Mouse (Mus musculus) mouse trophoblast stem cell (cell line): Measurements from ENCODE around the gene Syne3.

Source experiments
- in situ Hi-C, 2 experiments: fragments of 300-500 bp; cut with MseI, MboI; formaldehyde crosslinking; loops; 2 replicates in 1 of 2; 3 replicates in 1 of 2; pipeline ENCODE4 v1.15.1; 2025

Syne3 gene

DNA sequence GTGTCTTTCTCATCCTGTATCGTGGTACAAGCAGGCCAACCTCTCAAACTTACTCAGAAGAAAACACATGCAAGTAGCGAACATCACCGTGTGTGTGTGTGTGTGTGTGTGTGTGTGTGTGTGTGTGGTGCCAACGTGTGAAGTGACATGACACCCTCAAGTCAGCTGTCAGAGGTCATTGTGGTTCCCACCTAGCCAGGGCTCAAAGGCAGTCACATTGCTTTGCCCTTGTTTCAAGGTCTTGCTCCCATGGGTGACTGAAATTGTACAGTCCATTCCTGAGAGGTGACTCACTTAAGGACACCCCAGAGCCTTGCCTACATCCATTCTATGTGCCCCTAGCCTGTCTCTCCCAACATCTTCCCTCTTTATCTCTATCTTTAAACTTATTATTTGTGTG lies 40.0 kb downstream of the Syne3 start:
- in situ Hi-C loops, result no loop called here

DNA sequence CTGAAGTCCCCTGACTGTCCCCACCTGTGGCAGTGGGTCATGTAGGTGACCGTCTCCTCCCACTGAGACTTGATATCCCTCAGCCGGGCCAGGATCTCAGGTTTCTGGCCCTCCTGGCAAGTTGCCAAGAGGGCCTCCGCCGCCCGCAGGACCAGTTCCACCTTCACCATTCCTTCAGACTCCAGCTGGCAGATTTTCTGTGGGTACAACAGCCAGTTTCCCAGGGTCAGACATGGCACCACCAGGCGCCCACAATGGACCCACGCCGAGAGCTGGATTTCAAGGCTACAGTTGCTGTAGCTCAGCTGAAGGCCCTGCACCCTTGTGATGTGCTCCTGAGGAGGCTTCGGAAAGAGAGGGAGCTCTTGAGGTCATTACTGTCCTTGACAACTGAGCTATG lies 40.4 kb downstream of the Syne3 start:
- in situ Hi-C loops, result no loop called here

DNA sequence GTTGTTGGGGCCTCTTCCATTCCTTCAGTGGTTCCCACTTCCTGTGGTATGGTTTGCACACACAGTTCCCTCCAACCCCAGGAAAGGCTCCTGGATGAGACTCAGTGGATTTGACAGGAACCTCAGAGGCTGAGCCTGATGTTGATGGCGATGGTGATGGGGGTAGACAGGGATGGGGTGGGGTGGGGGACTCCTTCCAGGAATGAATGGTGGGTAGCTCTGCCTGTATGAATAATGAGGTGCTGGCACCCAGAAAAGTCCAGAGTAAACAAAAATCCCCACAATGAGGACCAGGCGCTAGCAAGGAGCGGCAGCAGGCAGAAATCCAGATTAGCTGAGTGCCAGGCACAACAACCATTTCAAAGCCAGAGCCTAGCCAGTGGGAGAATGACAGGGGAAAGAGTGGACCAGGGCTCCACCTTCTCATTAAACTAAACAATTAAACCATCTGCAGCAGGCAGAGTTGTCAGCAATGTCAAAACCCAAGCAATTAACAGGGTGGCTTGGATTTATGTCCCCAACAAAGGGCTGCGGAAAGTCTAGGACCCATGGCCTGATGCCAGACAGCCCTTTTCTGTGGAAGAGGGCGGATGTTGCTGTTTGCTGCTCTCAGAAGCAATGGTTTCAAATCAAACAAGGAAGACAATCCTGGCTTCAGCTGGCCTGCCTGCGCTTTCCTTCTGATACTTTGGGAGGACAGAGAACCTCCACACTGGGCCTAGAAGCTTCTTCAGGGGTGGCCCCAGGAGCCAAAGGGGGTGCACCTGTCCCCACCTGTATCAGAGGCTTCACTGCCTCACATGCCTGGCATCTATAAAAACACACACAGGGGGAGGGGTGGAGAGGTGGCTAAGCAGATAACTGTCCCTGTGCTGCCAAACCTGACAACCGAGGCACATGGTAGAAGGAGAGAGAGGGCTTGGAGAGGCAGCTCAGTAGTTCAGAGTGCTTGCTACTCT lies 44.4 kb downstream of the Syne3 start:
- in situ Hi-C loops, result no loop called here

DNA sequence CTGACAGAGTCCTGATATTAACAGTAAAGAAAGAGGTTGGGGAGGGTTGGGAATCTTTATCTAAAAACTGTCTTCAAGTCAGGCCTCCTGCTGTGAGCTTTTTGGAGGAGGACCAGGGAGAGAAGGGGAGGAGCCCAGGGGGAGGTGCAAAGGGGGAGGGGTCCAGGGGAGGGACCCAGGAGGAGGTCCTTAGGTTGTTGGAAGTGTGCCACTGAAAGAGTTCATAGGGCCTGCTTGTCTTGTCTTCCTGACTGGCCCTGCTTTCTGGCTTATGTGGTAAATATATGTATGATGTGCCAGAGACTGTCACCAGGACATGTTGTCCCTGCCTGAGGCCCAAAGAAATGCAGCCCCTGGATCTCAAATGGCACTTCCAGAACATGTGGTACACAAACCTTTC lies 49.2 kb downstream of the Syne3 start:
- in situ Hi-C loops, result no loop called here

DNA sequence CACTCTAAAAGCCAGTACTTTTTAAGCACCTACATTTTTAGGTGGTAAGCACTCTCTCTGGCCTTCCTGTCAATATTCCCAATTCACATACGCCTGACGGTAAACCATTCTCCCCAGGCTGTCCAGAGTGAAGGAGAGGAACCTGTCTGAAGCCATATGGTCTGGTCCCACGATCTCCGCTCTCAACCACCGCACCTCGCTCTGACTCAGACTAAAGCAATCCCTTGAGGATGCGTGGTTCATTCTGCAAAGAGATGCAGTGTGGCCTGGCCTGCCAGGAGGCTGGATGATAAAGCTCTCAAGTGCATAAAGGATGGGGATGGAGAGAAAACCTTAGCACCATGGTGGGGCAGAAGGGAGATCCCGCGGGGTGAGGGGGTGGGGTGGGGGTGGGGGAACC lies 49.6 kb downstream of the Syne3 start:
- in situ Hi-C loops, result loop anchor here in 1 of 2 experiments (5.0 kb wide), 1 partner anchor 57 kb away; no protein-coding TSS in a partner anchor

- in situ Hi-C loops, result loop anchor here in 1 of 2 experiments (5.0 kb wide), 1 partner anchor 59 kb away; no protein-coding TSS in a partner anchor
These were observed 51.3 kb downstream of the Syne3 start for GRCm38 (mm10) chr12:104958263-104958662.

DNA sequence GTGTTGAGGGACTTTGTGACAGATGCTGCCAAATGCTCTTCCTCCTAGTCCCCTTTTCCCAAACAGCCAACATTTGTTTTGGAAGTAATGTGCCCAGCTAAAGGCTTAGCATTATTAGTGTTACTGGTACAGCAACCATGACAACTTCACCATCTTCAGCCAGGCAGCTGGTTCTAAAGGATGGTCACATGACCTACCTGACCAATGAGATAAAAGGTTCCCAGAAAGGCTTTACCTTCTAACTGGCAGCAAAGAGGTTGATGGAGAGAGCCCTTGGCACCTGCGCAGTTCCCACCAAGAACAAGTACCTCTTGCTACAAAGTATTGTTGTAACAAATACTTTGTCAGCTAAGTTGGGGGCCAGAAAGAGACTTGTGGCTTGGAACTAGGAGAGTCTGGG lies 52.4 kb downstream of the Syne3 start:
- in situ Hi-C loops, result loop anchor here in 1 of 2 experiments (5.0 kb wide), 1 partner anchor 60 kb away; no protein-coding TSS in a partner anchor

GRCm38 (mm10) chr12:104956406-104956805 lies 53.2 kb downstream of the Syne3 start:
- in situ Hi-C loops, result loop anchor here in 1 of 2 experiments (5.0 kb wide), 1 partner anchor 61 kb away; no protein-coding TSS in a partner anchor

DNA sequence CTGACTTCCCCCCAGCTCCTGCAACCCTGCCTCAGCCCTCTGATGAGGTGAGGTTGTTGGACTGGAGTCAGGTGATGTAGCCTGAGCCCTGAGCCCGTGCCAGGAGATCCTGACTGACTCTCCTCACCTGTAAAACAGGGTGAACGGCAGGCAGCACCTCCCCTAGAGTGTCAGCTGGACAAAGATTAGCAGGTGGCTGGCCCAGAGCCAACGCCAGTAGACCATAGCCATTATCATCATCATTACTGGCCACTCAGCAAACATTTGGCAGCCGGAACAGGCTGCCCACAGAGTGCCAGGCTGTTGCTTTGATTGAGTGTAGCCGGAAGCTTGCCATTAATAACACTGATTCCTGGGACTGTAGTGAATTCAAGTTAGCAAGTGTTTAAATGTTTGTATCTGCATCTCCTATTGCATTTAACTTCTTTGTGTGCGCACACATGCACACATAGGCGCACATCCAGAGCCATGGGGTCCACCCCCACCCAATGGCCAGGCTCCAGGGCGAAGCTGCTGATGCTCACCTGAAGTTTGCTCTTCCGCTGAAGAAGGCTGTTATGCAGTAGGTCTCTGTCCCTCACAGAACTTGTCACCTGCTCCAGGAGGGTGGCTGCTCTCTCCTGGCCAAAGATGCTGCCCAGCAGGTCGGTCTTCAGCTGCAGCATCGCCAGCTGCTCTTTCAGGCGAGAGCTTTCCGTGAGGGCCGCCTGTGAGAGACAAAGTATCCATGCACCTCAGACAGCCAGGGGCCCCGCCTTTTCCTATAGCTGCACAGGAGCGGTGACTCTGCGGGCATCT lies 54.4 kb downstream of the Syne3 start:
- in situ Hi-C loops, result loop anchor here in 1 of 2 experiments (5.0 kb wide), 1 partner anchor 62 kb away; no protein-coding TSS in a partner anchor

- in situ Hi-C loops, result loop anchor here in 1 of 2 experiments (5.0 kb wide), 1 partner anchor 73 kb away; no protein-coding TSS in a partner anchor
These were observed 55.7 kb downstream of the Syne3 start for GRCm38 (mm10) chr12:104953941-104954340.

DNA sequence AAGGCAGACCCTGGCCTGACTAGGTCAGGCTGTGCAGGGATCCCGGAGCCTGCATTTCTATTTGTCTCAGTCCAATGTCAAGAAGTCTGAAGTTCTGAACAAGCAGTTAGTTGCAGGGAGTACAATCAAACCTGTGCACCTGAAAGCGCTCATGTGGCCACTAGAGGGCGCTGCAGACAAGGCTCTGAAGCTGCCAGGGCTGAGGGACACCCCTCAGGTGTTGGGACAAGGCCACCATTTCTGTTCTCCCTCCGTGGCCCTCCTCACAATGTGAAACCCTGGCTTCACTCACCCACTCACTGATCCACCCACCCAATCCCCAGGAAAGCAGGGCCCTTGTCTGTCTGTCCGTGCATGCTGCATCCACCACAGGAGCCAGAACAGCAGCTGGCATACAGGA lies 57.2 kb downstream of the Syne3 start:
- in situ Hi-C loops, result loop anchor here in 1 of 2 experiments (5.0 kb wide), 1 partner anchor 75 kb away; no protein-coding TSS in a partner anchor

GRCm38 (mm10) chr12:104947911-104948310 lies 61.7 kb downstream of the Syne3 start:
- in situ Hi-C loops, result loop anchor here (25.0 kb wide), 2 partner anchors 211 to 486 kb away; partner anchors contain the start of gene Gsc (in 2 of the 2)

GRCm38 (mm10) chr12:104946231-104946630 lies 63.4 kb downstream of the Syne3 start:
- in situ Hi-C loops, result loop anchor here (25.0 kb wide), 2 partner anchors 209 to 484 kb away; partner anchors contain the start of gene Gsc (in 2 of the 2)

DNA sequence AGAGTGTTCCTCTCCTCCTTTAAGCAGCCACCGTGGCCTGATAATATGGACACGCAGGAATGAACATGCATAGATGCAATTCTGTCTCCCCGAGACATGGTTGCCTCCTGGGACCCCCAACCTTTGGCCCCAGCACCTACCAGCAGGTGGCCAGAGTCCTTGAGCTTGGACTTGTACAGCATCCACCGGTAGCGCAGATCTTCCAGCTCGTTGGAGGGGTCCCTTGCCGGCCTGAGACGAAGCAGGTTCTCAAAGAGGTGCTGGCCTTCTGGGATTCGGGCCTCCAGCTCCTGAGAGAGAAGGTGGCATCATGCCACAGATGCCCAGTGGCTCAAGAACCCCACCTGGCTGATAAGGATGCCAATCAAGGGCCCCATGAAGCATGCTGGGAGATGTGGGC lies 69.1 kb downstream of the Syne3 start:
- in situ Hi-C loops, result loop anchor here (25.0 kb wide), 2 partner anchors 203 to 478 kb away; partner anchors contain the start of gene Gsc (in 2 of the 2)

- in situ Hi-C loops, result loop anchor here (25.0 kb wide), 2 partner anchors 203 to 478 kb away; partner anchors contain the start of gene Gsc (in 2 of the 2)
These were observed 69.6 kb downstream of the Syne3 start for GRCm38 (mm10) chr12:104940027-104940386.

DNA sequence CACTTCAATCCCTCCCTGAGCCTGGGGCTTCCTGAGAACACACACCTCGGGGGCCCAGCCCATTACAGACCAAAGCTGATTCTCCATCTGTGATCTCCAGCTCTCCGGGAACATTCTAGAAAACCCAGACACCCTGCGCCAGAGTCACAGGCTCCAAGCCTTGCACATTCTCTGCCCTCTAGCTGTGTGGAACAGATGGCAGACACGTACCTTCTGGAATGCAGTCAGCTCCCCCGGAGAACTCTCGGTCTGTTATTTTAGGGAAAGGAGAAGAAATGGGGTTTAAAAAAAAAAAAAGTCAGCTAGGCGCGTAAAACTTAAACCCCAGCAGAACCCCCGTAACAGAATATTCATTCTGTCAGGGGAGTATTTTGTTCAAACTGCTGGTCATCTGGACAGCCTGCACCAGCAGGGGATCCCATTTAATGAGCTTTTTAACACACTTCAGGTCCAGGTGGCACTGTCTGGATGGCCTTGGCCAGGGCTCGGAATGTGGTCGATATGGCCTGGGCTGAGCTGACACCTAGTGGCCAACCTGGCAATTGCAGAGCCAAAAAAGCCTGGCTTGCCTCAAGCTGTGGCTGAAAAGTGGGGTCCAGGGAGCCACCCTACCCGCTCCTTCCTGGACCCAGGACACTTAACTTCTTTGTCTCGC lies 70.1 kb downstream of the Syne3 start:
- in situ Hi-C loops, result loop anchor here (25.0 kb wide), 2 partner anchors 202 to 477 kb away; partner anchors contain the start of gene Gsc (in 2 of the 2)

GRCm38 (mm10) chr12:104938935-104939334 lies 70.7 kb downstream of the Syne3 start:
- in situ Hi-C loops, result loop anchor here (25.0 kb wide), 2 partner anchors 202 to 477 kb away; partner anchors contain the start of gene Gsc (in 2 of the 2)

GRCm38 (mm10) chr12:104936223-104936622 lies 73.4 kb downstream of the Syne3 start:
- in situ Hi-C loops, result loop anchor here (25.0 kb wide), 2 partner anchors 199 to 474 kb away; partner anchors contain the start of gene Gsc (in 2 of the 2)

GRCm38 (mm10) chr12:104935144-104935543 lies 74.5 kb downstream of the Syne3 start:
- in situ Hi-C loops, result loop anchor here (25.0 kb wide), 2 partner anchors 198 to 473 kb away; partner anchors contain the start of gene Gsc (in 2 of the 2)

DNA sequence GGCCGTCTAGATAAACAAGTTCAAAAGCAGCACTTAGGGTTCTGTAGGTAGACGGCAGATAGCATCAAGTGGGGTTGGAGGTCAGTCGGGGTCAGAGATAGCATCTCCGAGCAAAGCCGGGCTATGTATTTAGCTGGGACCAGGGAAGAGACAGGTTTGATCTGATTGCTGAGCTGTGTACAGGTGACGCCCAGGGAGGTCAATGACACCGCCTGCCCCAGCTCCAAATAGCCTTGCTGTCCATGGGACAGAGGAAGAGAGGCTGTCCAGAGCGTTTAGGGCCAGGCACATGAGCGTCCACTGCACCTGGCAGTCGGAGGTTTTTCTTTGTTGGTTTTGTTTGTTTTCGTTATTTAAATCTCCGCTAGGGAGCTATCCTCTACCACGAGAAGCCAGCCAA lies 75.8 kb downstream of the Syne3 start:
- in situ Hi-C loops, result loop anchor here (25.0 kb wide), 2 partner anchors 196 to 471 kb away; partner anchors contain the start of gene Gsc (in 2 of the 2)
